Mouse (Mus musculus) lung, postnatal 0 days (tissue): ENCODE measurements around the gene Rcor3.

Experiments
- CTCF ChIP-seq: IDR thresholded peaks from 2 replicates; pipeline ENCODE4 v1.5.1; 2016; ENCODE audit warnings: antibody characterized with exemption, mild to moderate bottlenecking
- EP300 ChIP-seq: IDR thresholded peaks from 2 replicates; pipeline ENCODE4 v1.6.1; 2016; ENCODE audit warnings: antibody characterized with exemption, mild to moderate bottlenecking, control low read depth

DNA sequence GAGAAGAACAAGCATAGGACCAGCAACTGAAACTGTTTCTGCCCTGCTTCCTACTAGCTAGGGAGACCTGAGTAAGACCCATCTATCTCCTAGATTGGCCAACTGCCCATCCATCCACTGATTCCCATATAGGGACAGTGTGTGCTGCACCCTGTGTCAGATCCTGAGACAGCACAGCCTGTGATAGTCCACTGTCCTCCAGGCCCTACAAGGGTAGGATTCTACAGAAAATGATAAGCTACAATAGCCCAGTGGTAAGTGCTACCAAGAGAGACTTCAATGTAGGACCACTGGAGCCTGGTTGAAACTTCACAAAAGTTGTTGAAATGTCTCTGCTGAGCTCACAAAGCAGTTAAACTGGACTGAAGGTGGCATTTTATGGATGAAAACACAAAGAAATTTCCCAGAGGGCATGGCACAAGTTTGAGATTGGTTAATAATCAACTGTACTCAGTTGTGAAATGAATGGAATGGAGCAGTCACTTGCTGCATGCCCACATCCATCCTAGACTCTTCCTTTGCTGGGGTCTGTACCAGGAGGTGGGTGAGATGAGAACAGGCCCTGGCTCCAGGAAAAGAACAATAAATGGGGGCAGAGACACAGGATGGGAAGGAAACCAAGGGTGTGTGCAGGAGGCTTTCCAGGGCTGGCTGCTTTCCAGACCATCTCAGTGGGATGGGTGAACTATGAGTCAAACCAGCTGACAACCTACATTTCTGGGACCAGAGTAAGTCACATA is 60.9 kb downstream of the Rcor3 start:
- TF ChIP-seq CTCF: no peak
- 0 out of 2 replicates have a peak, but pooled peaks have one; percentile 64 for TF ChIP-seq EP300
